Mouse (Mus musculus): ENCODE measurements at regions not wholly inside any gene's neighbourhood (a gene's known extent, or its start where the extent isn't known, plus 50 kb on each side); places are given as distances from the start of the nearest gene placed in this dataset.

DNA sequence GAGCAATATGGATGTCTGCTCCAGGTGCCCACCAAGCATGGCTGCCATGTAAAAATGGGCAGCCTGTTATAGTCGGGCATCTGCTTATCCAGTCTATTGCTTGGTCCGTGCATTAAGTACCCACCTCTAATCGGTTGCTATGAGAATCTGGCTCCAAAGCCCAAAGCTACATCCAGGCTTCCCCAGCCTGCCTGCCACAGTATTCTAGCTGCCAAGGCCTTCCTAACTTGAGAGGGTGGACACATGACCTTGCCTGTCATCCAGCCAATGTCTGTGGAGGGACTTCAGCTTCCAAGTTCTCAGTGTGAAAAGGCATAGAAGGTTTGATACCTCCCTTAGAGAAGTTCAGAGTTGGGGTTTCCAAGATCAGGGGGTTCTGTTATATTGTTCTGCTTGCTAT lies 75.6 kb upstream of the Epb41l3 start:
- H3K4me1 ChIP-seq, result no peaks in the 10 kb centered on the region
- no peaks in the 10 kb centered on the region for H3K9me3 ChIP-seq
- no peaks in the 10 kb centered on the region for H3K36me3 ChIP-seq (replicated peaks)
- no peaks in the 10 kb centered on the region for H3K27me3 ChIP-seq (replicated peaks; ENCODE audit: low read depth, poor library complexity, severe bottlenecking)
- H3K27ac ChIP-seq (replicated peaks), result no peak overlapping the region
- 91% methylated on average over 3 of the region's 3 CpGs for WGBS
- DNase-seq (ENCODE audit: low spot score), result no peak
- H3K4me3 ChIP-seq, result no peak overlapping the region

DNA sequence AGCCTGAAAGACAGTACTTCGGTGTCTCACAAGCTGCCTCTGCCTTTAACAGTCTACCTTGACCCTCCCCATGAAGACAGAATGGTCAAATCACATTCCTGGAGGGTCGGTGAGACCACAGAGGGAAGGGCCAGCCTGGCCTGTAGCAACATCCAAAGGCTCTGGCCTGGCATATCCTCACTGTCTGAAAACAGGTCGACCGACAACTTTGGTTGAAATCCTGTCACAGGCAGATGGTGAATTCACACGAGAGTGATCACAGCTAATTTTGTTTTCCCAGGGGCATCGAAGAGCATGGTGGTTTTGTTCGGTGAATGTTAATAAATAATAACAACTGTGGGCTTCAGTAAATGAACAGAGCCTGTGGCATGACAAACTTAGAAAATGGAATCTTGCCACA lies 71.4 kb upstream of the Epb41l3 start:
- no peaks in the 10 kb centered on the region for H3K27me3 ChIP-seq (replicated peaks; ENCODE audit: low read depth, poor library complexity, severe bottlenecking)
- no peaks in the 10 kb centered on the region; the same call in 1 of the 2 replicates for H3K4me1 ChIP-seq
- no peak overlapping the region for H3K4me3 ChIP-seq
- no peak overlapping the region for H3K27ac ChIP-seq (replicated peaks)
- DNase-seq (ENCODE audit: low spot score), result no peak
- no peaks in the 10 kb centered on the region for H3K9me3 ChIP-seq
- H3K36me3 ChIP-seq (replicated peaks), result no peaks in the 10 kb centered on the region
- 76% methylated on average over 7 of the region's 7 CpGs for WGBS

DNA sequence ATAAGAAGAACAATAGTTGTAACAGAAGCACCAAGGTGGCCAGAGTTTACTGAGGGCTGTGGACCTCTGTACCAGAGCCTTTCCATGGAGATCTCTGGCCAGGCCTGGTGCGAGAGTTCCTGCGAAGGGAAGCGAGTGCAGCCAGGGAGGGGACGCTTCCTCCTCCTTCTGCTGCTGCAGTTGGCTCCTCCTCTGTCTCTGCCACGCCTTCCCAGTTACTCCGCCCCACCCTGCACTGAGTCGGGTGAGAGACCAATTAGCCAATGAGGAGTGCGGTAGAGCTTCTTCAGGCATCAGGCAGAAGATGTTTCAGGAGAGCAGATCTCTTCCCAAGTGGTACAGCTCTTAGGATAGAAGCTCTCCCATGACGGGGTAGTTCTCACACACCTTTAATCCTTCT lies 69.2 kb upstream of the Epb41l3 start:
- Histone ChIP-seq H3K9me3 (no peaks in the 10 kb centered on the region), H3K36me3 (replicated peaks) (no peaks in the 10 kb centered on the region), H3K4me1 (no peaks in the 10 kb centered on the region; the same call in 1 of the 2 replicates), H3K27ac (replicated peaks) (no peak overlapping the region), H3K4me3 (no peak overlapping the region), H3K27me3 (replicated peaks; ENCODE audit: low read depth, poor library complexity, severe bottlenecking) (no peaks in the 10 kb centered on the region)
- DNase-seq (ENCODE audit: low spot score), result peak; percentile 39
- WGBS, result 30% methylated on average over 9 of the region's 9 CpGs
